Mouse (Mus musculus) erythroblast, adult 5-6 weeks (primary cell): ENCODE results near the gene Pcdh19. TPM values are rescaled to one million over a fixed set of nuclear protein-coding genes. Genes with fewer than 3 reads are reported as not detected.

Experiments used
- ATAC-seq: replicated peaks from 2 replicates; pipeline ENCODE4 v1.8.0; 2016; ENCODE audit warnings: moderate number of reproducible peaks, mild to moderate bottlenecking, moderate TSS enrichment, inconsistent platforms; ENCODE audit not compliant: poor library complexity, low FRiP score, severe bottlenecking
- total RNA-seq, 2 experiments: library from RNA; stranded (forward) in 1 of 2; stranded (reverse) in 1 of 2; fragments of 150-400 nt in 1 of 2; fragments of 200-764, 138-1000 nt in 1 of 2; gene quantifications; 2 replicates each; pipeline versions ENCODE4 v1.2.3 to v1.2.4; 2015 to 2017; ENCODE audit warnings: low replicate concordance in 2 of 2

The Pcdh19 gene
- total RNA-seq, 2 experiments from 2014 or later, result not detected

GRCm38 (mm10) chrX:133673796-133674195 is 15.0 kb downstream of the Pcdh19 start:
- ATAC-seq, result no peak

GRCm38 (mm10) chrX:133660111-133660510 is 28.7 kb downstream of the Pcdh19 start:
- ATAC-seq, result no peak

- ATAC-seq, result no peak
Measured at GRCm38 (mm10) chrX:133657308-133658302, 31.2 kb downstream of the Pcdh19 start.

GRCm38 (mm10) chrX:133655876-133656538 is 32.8 kb downstream of the Pcdh19 start:
- no peak for ATAC-seq

GRCm38 (mm10) chrX:133655196-133655595 is 33.6 kb downstream of the Pcdh19 start:
- ATAC-seq, result no peak

- ATAC-seq, result no peak
Measured at GRCm38 (mm10) chrX:133653071-133653470, 35.7 kb downstream of the Pcdh19 start.

GRCm38 (mm10) chrX:133650379-133650778 is 38.4 kb downstream of the Pcdh19 start:
- ATAC-seq, result no peak

GRCm38 (mm10) chrX:133647809-133648208 is 41.0 kb downstream of the Pcdh19 start:
- no peak for ATAC-seq

GRCm38 (mm10) chrX:133639445-133639844 is 49.3 kb downstream of the Pcdh19 start:
- no peak for ATAC-seq

GRCm38 (mm10) chrX:133629538-133629937 is 59.2 kb downstream of the Pcdh19 start:
- ATAC-seq, result no peak

- ATAC-seq, result no peak
Measured at GRCm38 (mm10) chrX:133618222-133618621, 70.6 kb downstream of the Pcdh19 start.

GRCm38 (mm10) chrX:133605828-133606227 is 83.0 kb downstream of the Pcdh19 start:
- ATAC-seq, result no peak

GRCm38 (mm10) chrX:133604272-133604671 is 84.5 kb downstream of the Pcdh19 start:
- no peak for ATAC-seq

- no peak for ATAC-seq
Measured at GRCm38 (mm10) chrX:133602068-133602467, 86.7 kb downstream of the Pcdh19 start.

- ATAC-seq, result no peak
Measured at GRCm38 (mm10) chrX:133601658-133602057, 87.1 kb downstream of the Pcdh19 start.

- ATAC-seq, result no peak
Measured at GRCm38 (mm10) chrX:133601195-133601594, 87.6 kb downstream of the Pcdh19 start.

- no peak for ATAC-seq
Measured at GRCm38 (mm10) chrX:133575601-133576382, 113.0 kb downstream of the Pcdh19 start.

- no peak for ATAC-seq
Measured at GRCm38 (mm10) chrX:133565355-133565754, 123.4 kb downstream of the Pcdh19 start.
